Mouse (Mus musculus) olfactory bulb, adult 2 months (tissue): ENCODE data around the gene Smchd1.

Source experiments
- CTCF ChIP-seq: fragments of 200-500 bp; IDR thresholded peaks from 2 replicates; pipeline ENCODE4 v1.5.1; 2012; ENCODE audit warnings: low read depth, mild to moderate bottlenecking, low read length, moderate library complexity; ENCODE audit not compliant: insufficient read depth
- POLR2A ChIP-seq: fragments of 200-500 bp; IDR thresholded peaks from 2 replicates; pipeline ENCODE4 v1.6.1; 2012; ENCODE audit warnings: mild to moderate bottlenecking, low read depth, low read length, moderate library complexity; ENCODE audit not compliant: insufficient read depth

GRCm38 (mm10) chr17:71476346-71477020 lies 1.3 kb upstream of the Smchd1 start:
- TF ChIP-seq CTCF (no peak), POLR2A (no peak)
